Mouse (Mus musculus) midbrain, embryonic 15.5 days (tissue): ENCODE data around the gene Mustn1. TPM values are rescaled to one million over a fixed set of nuclear protein-coding genes. Genes with fewer than 3 reads are reported as not detected.

Experiments used
- ATAC-seq: fragments of 200-750 bp; cut with Nextera tagmentation; replicated peaks from 2 replicates; pipeline ENCODE4 v1.8.0; 2017; ENCODE audit warnings: moderate TSS enrichment
- H3K27ac ChIP-seq: fragments of 300-500 bp; sonication (generic); 2 replicates; pipeline ENCODE4 v1.5.1; 2015; ENCODE audit warnings: mild to moderate bottlenecking, inconsistent platforms
- H3K27me3 ChIP-seq: fragments of 300-500 bp; sonication (generic); replicated peaks from 2 replicates; pipeline ENCODE4 v1.6.1; 2015; ENCODE audit warnings: inconsistent platforms
- H3K36me3 ChIP-seq: fragments of 300-500 bp; sonication (generic); replicated peaks from 2 replicates; pipeline ENCODE4 v1.6.1; 2015; ENCODE audit warnings: inconsistent platforms
- H3K4me1 ChIP-seq: fragments of 300-500 bp; sonication (generic); 2 replicates; pipeline ENCODE4 v1.6.1; 2015; ENCODE audit warnings: inconsistent platforms
- H3K4me2 ChIP-seq: fragments of 300-500 bp; sonication (generic); 2 replicates; pipeline ENCODE4 v1.6.1; 2015; ENCODE audit warnings: inconsistent platforms, mild to moderate bottlenecking, moderate library complexity
- H3K4me3 ChIP-seq: fragments of 300-500 bp; sonication (generic); 2 replicates; pipeline ENCODE4 v1.5.1; 2015; ENCODE audit warnings: mild to moderate bottlenecking, inconsistent platforms
- H3K9ac ChIP-seq: fragments of 300-500 bp; sonication (generic); 2 replicates; pipeline ENCODE4 v1.6.1; 2015; ENCODE audit warnings: mild to moderate bottlenecking, inconsistent platforms
- H3K9me3 ChIP-seq: fragments of 300-500 bp; sonication (generic); 2 replicates; pipeline ENCODE4 v1.6.1; 2016; ENCODE audit warnings: inconsistent platforms
- WGBS: fragments of 180-500 bp; shearing (Covaris S2); methylation state at CpG from one replicate; pipeline ENCODE4 v1.1.7; 2015; ENCODE audit warnings: mixed read lengths; 5-methylcytosine and 5-hydroxymethylcytosine counted together
- polyA plus RNA-seq: library from polyadenylated mRNA; unstranded; fragments of >200 nt; fragmentation: Nextera tagmentation; extraction: Ambion mirVana; gene quantifications from 2 replicates; pipeline ENCODE4 v1.2.1, GENCODE M21; 2015

Mustn1 gene
- polyA plus RNA-seq, 1 experiment from 2014 or later = 0.76 TPM

DNA sequence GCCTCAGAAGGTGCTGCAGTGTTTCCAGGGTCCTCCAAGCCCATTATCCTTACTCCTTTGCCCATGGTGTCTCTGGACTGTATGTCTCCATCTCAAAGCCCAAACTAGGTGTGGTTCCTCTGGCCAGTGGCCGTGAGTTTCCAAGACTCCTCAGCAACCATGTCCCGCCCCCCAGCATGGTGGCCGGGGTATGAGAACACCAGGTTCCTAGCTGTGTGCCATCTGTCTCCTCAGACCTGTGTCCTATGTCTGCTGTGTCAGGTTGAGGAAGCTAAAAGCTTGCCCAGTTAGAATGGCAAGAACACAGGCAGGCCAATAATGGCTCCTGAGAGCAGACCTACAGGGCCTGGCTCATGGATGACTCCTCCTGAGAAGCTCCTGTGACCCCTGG lies 2.7 kb downstream of the Mustn1 start:
- Histone ChIP-seq H3K4me2 (no peak overlapping the region), H3K4me3 (no peak overlapping the region), H3K27me3 (no peaks in the 10 kb centered on the region), H3K27ac (no peak overlapping the region), H3K36me3 (no peaks in the 10 kb centered on the region), H3K9ac (no peak overlapping the region), H3K4me1 (no peaks in the 10 kb centered on the region), H3K9me3 (no peaks in the 10 kb centered on the region)
- no peak for ATAC-seq
- WGBS = 86% methylated on average over 3 of the region's 3 CpGs

DNA sequence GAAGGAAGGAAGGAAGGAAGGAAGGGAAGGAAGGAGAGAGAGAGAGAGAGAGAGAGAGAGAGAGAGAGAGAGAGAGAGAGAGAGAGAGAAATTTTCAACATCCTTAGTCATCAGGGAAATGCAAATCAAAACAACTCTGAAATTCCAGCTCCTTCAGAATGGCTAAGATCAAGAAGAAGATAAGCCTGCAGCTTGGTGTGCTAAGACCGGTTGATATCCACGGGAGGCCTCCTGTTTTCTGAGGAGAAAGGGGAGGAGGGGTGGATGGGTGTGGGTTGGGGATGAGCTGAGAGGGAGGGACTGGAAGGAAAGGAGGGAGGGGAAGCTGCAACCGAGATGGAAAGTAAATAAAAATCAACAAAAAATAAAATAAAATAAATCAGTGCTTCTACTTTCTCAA lies 6.3 kb downstream of the Mustn1 start:
- H3K4me1 ChIP-seq = no peaks in the 10 kb centered on the region
- no peaks in the 10 kb centered on the region for H3K36me3 ChIP-seq
- no peak overlapping the region for H3K4me3 ChIP-seq
- no peak overlapping the region for H3K27ac ChIP-seq
- H3K27me3 ChIP-seq = no peaks in the 10 kb centered on the region
- ATAC-seq = no peak
- H3K9me3 ChIP-seq = no peaks in the 10 kb centered on the region
- no peak overlapping the region for H3K9ac ChIP-seq
- H3K4me2 ChIP-seq = no peak overlapping the region
- 15% methylated on average over 3 of the region's 3 CpGs for WGBS

- no peak for ATAC-seq
- H3K9me3 ChIP-seq = no peaks in the 10 kb centered on the region
- no peak within 1 kb of the TSS for H3K4me2 ChIP-seq
- no peak within 1 kb of the TSS for H3K27ac ChIP-seq
- 93% methylated on average over 3 of the region's 3 CpGs for WGBS
- H3K4me1 ChIP-seq = no peaks in the 10 kb centered on the region
- H3K27me3 ChIP-seq = no peaks in the 10 kb centered on the region
- H3K4me3 ChIP-seq = no peak within 1 kb of the TSS
- H3K9ac ChIP-seq = no peak within 1 kb of the TSS
- no peaks in the 10 kb centered on the region for H3K36me3 ChIP-seq
Measured at GRCm38 (mm10) chr14:30886204-30886603, 7.2 kb downstream of the Mustn1 start, which contains the start of gene Itih4. TSS of gene Itih4 (plus strand) at chr14:30886476.

GRCm38 (mm10) chr14:30888271-30888732 lies 9.3 kb downstream of the Mustn1 start:
- no peaks in the 10 kb centered on the region for H3K27me3 ChIP-seq
- no peaks in the 10 kb centered on the region for H3K4me1 ChIP-seq
- no peaks in the 10 kb centered on the region for H3K9me3 ChIP-seq
- no peaks in the 10 kb centered on the region for H3K36me3 ChIP-seq
- H3K9ac ChIP-seq = no peak overlapping the region
- H3K4me3 ChIP-seq = no peak overlapping the region
- H3K4me2 ChIP-seq = no peak overlapping the region
- no peak for ATAC-seq
- 25% methylated on average over 9 of the region's 9 CpGs for WGBS
- H3K27ac ChIP-seq = no peak overlapping the region

DNA sequence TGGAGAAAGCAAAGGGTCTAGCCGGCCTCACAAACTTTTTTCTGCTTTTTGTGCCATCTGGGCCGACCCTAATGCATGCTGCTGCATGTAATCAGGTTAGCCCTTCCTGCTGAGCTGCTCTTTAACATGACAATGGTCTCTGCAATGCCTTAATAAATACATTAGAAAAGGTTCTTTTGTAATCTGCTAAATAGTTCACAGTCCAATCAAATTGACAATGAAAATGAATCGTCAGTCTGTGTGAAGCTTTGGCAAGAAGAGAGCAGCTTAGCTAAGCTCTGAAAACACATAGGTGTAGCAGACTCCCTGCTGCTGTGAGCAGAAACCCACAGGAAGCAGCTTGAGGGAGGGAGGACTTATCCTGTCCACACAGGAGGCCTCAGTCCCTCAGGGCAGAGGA lies 21.0 kb downstream of the Mustn1 start:
- 17% methylated on average over 3 of the region's 3 CpGs for WGBS
- no peak for ATAC-seq
- Histone ChIP-seq H3K9ac (no peak overlapping the region), H3K36me3 (no peaks in the 10 kb centered on the region), H3K4me1 (no peaks in the 10 kb centered on the region), H3K9me3 (no peaks in the 10 kb centered on the region), H3K27me3 (no peaks in the 10 kb centered on the region), H3K4me3 (no peak overlapping the region), H3K4me2 (no peak overlapping the region), H3K27ac (no peak overlapping the region)

DNA sequence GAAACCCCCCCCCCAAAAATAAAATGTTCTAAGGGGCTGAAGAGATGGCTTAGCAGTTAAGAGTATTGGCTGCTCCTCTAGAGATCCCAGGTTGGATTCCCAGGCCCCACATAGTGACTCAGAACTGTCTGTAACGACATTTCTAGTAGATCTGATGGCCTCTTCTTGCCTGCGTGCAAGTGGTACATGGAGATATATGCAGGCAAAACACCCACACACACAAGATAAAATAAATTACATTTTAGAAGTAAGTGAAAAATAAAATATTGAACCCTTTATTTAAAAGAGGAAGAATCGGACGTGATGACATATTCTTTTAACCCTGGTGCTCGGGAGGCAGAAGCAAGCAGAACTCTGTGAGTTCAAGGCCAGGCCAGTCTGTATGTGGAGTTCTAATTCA lies 23.6 kb downstream of the Mustn1 start:
- Histone ChIP-seq H3K4me1 (no peaks in the 10 kb centered on the region), H3K27ac (no peak overlapping the region), H3K9me3 (no peaks in the 10 kb centered on the region), H3K4me3 (no peak overlapping the region), H3K27me3 (no peaks in the 10 kb centered on the region), H3K9ac (no peak overlapping the region), H3K4me2 (no peak overlapping the region), H3K36me3 (no peaks in the 10 kb centered on the region)
- ATAC-seq = no peak
- 93% methylated on average over 5 of the region's 5 CpGs for WGBS

DNA sequence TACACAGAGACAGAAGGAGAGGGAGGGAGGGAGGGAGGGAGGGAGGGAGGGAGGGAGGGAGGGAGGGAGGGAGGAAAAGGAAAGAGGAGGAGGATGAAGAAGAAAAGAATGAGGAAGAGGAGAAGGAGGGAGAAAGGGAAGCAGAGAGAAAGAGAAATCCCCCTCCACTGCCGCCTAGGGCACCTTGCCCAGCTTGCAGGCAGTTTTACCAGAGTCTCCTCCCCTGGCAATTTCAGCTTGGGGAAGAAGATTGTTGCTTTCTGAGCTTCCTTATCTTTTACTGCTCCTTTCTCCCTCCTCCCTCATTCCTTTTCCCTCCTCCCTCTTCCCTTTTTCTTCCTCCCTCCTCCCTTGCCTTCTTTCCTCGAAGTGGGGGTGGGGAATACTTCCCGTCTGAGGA lies 24.0 kb downstream of the Mustn1 start:
- Histone ChIP-seq H3K4me2 (no peak overlapping the region), H3K4me1 (no peaks in the 10 kb centered on the region), H3K27ac (no peak overlapping the region), H3K27me3 (no peaks in the 10 kb centered on the region), H3K4me3 (no peak overlapping the region), H3K36me3 (no peaks in the 10 kb centered on the region), H3K9ac (no peak overlapping the region), H3K9me3 (no peaks in the 10 kb centered on the region)
- ATAC-seq = no peak
- 75% methylated on average over 3 of the region's 3 CpGs for WGBS

DNA sequence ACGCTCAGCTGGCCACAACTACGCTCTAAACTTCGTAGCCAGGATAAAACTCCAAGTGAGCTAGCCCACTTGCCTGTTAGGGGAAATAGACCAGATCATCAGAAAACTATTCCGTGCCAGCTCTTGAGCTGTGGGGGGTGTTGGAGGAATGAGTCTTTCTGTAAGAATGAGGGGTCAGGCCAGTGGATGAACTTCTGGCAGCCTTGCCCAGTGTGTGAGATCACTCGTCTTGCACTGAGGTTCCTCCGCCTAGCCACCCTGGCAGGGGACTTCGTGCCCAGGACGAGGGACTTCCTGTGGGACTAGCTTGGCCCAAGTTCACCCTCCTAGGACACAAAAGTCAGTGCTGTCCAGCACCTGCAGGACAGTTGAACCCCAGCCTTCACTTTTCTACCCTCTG lies 25.3 kb downstream of the Mustn1 start:
- no peaks in the 10 kb centered on the region for H3K9me3 ChIP-seq
- WGBS = 83% methylated on average over 8 of the region's 8 CpGs
- ATAC-seq = no peak

GRCm38 (mm10) chr14:30906001-30906400 lies 27.0 kb downstream of the Mustn1 start:
- Histone ChIP-seq H3K9me3 (no peaks in the 10 kb centered on the region), H3K4me3 (no peak overlapping the region), H3K27ac (no peak overlapping the region), H3K4me2 (no peak overlapping the region), H3K27me3 (no peaks in the 10 kb centered on the region), H3K36me3 (no peaks in the 10 kb centered on the region), H3K9ac (no peak overlapping the region), H3K4me1 (no peaks in the 10 kb centered on the region)
- WGBS = 92% methylated on average over 6 of the region's 6 CpGs
- no peak for ATAC-seq

More for the DNA sequence above, 25.3 kb downstream of the Mustn1 start:
- Histone ChIP-seq H3K9ac (no peak overlapping the region), H3K4me2 (no peak overlapping the region), H3K27ac (no peak overlapping the region), H3K4me3 (no peak overlapping the region), H3K36me3 (no peaks in the 10 kb centered on the region), H3K4me1 (no peaks in the 10 kb centered on the region), H3K27me3 (no peaks in the 10 kb centered on the region)

DNA sequence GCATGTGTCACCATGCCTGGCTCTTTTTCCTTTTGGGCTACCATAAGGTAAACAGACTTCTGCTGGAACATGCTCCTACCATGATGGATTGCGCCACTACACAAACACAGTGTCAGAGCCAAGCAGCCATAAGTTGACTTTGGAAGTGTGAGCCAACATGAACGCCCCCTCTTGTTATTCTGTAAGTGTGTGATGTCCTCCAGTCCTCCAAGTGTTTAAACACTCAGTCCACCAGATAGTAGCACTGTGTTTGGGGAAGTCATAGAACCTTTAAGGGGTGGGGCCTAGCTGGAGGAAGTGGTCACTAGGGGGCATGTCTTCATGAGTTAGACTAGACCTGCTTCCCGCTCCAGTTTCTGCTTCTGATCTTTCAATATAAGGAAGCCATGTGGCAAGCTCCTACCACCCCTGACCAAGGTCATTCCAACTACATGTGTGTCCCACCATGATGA lies 28.8 kb downstream of the Mustn1 start:
- ATAC-seq = no peak
- WGBS = 90% methylated on average over 3 of the region's 3 CpGs
- Histone ChIP-seq H3K9ac (no peak overlapping the region), H3K4me2 (no peak overlapping the region), H3K4me3 (no peak overlapping the region), H3K27me3 (no peaks in the 10 kb centered on the region), H3K27ac (no peak overlapping the region), H3K4me1 (no peaks in the 10 kb centered on the region), H3K36me3 (no peaks in the 10 kb centered on the region), H3K9me3 (no peaks in the 10 kb centered on the region)

DNA sequence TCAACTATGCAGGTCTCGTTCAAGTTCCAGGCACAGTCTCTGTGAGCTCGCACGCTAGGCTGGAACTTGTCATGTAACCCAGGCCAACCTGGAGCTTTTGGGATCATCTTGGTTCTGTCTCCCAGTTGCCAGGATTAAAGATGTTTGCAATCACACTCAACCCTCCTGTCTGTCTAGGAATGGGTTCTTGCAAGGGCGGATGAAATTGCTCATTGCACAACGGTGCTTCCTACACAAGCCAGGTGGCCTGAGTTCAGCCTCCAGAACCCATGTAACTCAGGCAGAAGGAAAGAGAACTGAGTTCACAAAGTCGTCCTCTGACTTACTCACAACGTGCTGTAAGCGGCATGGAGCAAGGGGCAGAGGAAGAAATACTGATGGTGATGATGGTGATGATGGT lies 32.1 kb downstream of the Mustn1 start:
- Histone ChIP-seq H3K4me3 (no peak overlapping the region), H3K9ac (no peak overlapping the region), H3K4me1 (no peaks in the 10 kb centered on the region), H3K27ac (no peak overlapping the region), H3K9me3 (no peaks in the 10 kb centered on the region), H3K4me2 (no peak overlapping the region), H3K36me3 (no peaks in the 10 kb centered on the region), H3K27me3 (no peaks in the 10 kb centered on the region)
- WGBS = 91% methylated on average over 8 of the region's 8 CpGs
- no peak for ATAC-seq

GRCm38 (mm10) chr14:30912641-30913040 lies 33.6 kb downstream of the Mustn1 start:
- no peak overlapping the region for H3K4me3 ChIP-seq
- WGBS = 80% methylated on average over 8 of the region's 8 CpGs

DNA sequence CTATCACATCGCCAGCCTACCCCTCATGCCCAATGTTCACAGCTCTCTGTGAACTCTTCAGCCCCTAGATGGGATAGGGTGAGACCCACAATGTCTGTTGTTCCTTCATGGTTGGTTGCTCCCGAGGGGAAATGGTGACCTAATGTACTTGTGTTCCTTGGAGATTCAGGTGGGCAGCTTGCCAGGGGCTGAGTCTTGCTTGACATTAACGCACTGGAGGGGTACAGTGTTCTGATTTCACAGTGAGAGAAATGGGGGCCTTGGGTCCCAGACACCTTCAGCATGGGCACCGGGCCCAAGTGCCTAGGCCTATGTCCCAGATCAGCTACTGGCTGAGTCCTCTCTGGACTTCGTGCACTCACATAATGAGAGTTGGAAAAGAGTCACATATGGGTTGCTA lies 34.4 kb downstream of the Mustn1 start:
- H3K4me1 ChIP-seq = no peaks in the 10 kb centered on the region
- no peaks in the 10 kb centered on the region for H3K27me3 ChIP-seq
- no peak overlapping the region for H3K4me3 ChIP-seq
- H3K9me3 ChIP-seq = no peaks in the 10 kb centered on the region
- no peak overlapping the region for H3K9ac ChIP-seq
- H3K4me2 ChIP-seq = no peak overlapping the region
- ATAC-seq = no peak
- no peaks in the 10 kb centered on the region for H3K36me3 ChIP-seq
- 82% methylated on average over 5 of the region's 5 CpGs for WGBS
- H3K27ac ChIP-seq = no peak overlapping the region

More at GRCm38 (mm10) chr14:30912641-30913040, 33.6 kb downstream of the Mustn1 start:
- H3K36me3 ChIP-seq = no peaks in the 10 kb centered on the region
- H3K9me3 ChIP-seq = no peaks in the 10 kb centered on the region
- H3K27me3 ChIP-seq = no peaks in the 10 kb centered on the region
- no peak overlapping the region for H3K4me2 ChIP-seq
- ATAC-seq = no peak
- H3K27ac ChIP-seq = no peak overlapping the region
- no peak overlapping the region for H3K9ac ChIP-seq
- H3K4me1 ChIP-seq = no peaks in the 10 kb centered on the region
